Mouse (Mus musculus) brain, embryonic 14.5 days (tissue): ENCODE results near the gene Gfi1.

Source experiments
- CTCF ChIP-seq: fragments of 200-500 bp; IDR thresholded peaks from 2 replicates; pipeline ENCODE4 v1.5.1; 2012; ENCODE audit warnings: inconsistent platforms, mild to moderate bottlenecking, moderate library complexity, borderline replicate concordance; ENCODE audit not compliant: insufficient read depth, insufficient read length; ENCODE audit errors: extremely low read depth
- POLR2A ChIP-seq: fragments of 200-500 bp; IDR thresholded peaks from 2 replicates; pipeline ENCODE4 v1.6.1; 2012; ENCODE audit warnings: mild to moderate bottlenecking, inconsistent platforms, borderline replicate concordance; ENCODE audit not compliant: poor library complexity, insufficient read depth, insufficient read length, severe bottlenecking; ENCODE audit errors: extremely low read depth

DNA sequence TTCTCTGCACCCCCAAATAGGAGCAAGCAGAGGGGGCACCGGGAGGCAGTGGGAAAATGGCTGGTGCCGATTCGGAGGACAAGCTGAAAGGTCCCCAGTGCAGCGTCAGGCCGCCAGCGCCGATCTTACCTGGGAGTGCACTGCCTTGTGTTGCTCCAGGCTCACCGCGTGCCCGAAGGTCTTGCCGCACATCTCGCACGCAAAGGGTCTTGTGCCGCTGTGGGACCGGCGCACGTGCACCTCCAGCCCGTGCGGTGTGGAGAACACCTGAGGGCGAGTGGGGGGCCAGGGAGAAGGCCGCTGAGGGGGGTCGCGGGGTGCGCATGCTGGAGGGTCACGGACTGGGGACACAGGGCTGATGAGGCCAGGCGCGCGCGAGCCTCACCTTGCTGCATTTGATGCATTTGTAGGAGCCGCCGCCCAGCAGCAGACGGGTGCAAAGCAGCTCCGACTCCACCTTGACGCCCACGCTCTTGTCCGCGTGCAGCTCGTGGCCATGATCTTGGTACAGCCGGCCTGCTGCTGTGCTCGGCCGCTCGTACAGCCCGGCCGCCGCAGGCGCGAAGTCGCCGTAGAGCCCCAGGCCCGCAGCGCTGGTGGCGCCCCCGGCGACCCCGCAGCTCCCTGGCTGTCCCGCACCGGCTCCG is 4.7 kb downstream of the Gfi1 start:
- TF ChIP-seq CTCF: no peak
- no peak for TF ChIP-seq POLR2A
